Comparison of ENCODE assay signal across 11 mouse cellular contexts in the genomic region with DNA sequence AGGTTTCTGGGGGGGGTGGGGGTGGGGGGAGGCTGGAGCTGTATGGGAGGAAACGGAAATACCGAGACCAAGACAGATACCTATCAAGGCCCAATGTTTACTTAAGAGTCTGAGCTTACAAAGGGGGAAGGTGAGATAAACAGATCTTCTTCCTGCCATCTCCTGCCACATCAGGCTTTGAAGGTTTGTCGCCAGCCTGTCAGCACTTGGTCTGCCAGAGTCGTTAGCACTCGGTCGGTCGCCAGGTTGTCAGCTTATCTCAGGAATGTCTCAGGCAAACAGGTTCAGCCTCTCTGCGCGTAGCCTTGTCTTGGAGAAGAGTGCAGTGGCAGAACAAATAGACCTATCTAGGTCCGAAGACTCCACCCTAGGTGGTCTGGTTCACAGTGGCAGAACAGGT. TPM values are rescaled to one million over a fixed set of nuclear protein-coding genes. Genes with fewer than 3 reads are reported as not detected.
DNase-seq lines count a peak whose midpoint lies in the region; ATAC-seq and TF ChIP-seq lines count a peak whose summit lies in the region.
"Had no signal": no experiment of that assay in that cellular context is flagged by ENCODE, and none has a peak within 500 bp of the region (broad histone marks: within the 10 kb centered on the region; RNA-seq: fewer than 3 reads in every experiment).

No protein-coding gene starts in this region.

- no peaks in the 10 kb centered on the region for H3K9me3 ChIP-seq in embryonic facial prominence, embryonic 14.5 days (ENCODE audit: control insufficient read depth, low read length)
- no peaks in the 10 kb centered on the region for H3K9me3 ChIP-seq in liver, postnatal 0 days (ENCODE audit: low read length)
- H3K9me3 ChIP-seq in stomach, postnatal 0 days (ENCODE audit: control insufficient read depth, low read length): no peaks in the 10 kb centered on the region
- H3K9me3 ChIP-seq: hindbrain, embryonic 10.5 days; limb, embryonic 15.5 days had no signal

- H3K9ac ChIP-seq in embryonic facial prominence, embryonic 14.5 days (ENCODE audit: low read depth, low read length): no peak overlapping the region
- no peak overlapping the region for H3K9ac ChIP-seq in liver, postnatal 0 days (replicated peaks)
- no peak overlapping the region for H3K9ac ChIP-seq in stomach, postnatal 0 days (ENCODE audit: low read length)
- H3K9ac ChIP-seq: limb, embryonic 15.5 days had no signal

- H3K36me3 ChIP-seq in spleen, adult 2 months (ENCODE audit: control insufficient read depth, insufficient read depth, low read length): no peaks in the 10 kb centered on the region
- H3K36me3 ChIP-seq in embryonic facial prominence, embryonic 14.5 days (ENCODE audit: control insufficient read depth, insufficient read depth, low read length): no peaks in the 10 kb centered on the region
- H3K36me3 ChIP-seq in liver, postnatal 0 days (replicated peaks; ENCODE audit: insufficient read depth, low read length): no peaks in the 10 kb centered on the region
- H3K36me3 ChIP-seq in stomach, postnatal 0 days (ENCODE audit: control insufficient read depth, insufficient read depth, low read length): no peaks in the 10 kb centered on the region
- H3K36me3 ChIP-seq: hindbrain, embryonic 10.5 days; limb, embryonic 15.5 days had no signal

- H3K27ac ChIP-seq in spleen, adult 2 months (ENCODE audit: insufficient read depth, low read length): peak overlapping the region; percentile 59; the same call in 1 of the 2 replicates
- no peak overlapping the region for H3K27ac ChIP-seq in embryonic facial prominence, embryonic 14.5 days (replicated peaks; ENCODE audit: low read depth, low read length)
- H3K27ac ChIP-seq in liver, postnatal 0 days (ENCODE audit: low read depth): peak overlapping the region; percentile 17
- H3K27ac ChIP-seq in stomach, postnatal 0 days (replicated peaks): 0 out of 2 replicates have a peak overlapping the region, but pooled peaks have one; percentile 24
- H3K27ac ChIP-seq: hindbrain, embryonic 10.5 days; limb, embryonic 15.5 days had no signal

- 50% methylated on average over 10 of the region's 10 CpGs for WGBS in spleen, adult 2 months
- 40% methylated on average over 10 of the region's 10 CpGs for WGBS in embryonic facial prominence, embryonic 14.5 days
- 17% methylated on average over 10 of the region's 10 CpGs for WGBS in liver, postnatal 0 days (ENCODE audit: insufficient replicate concordance)
- WGBS in stomach, postnatal 0 days: 22% methylated on average over 10 of the region's 10 CpGs

- no peak for TF ChIP-seq POLR2A in spleen, adult 2 months (IDR thresholded peaks at IDR 0.05; ENCODE audit: low read depth, low read length)

- no peak for DNase-seq in spleen, adult 2 months (ENCODE audit: low read depth in 1 of 2, low spot score in 2 of 2)
- no peak for DNase-seq in spleen, postnatal 10 days (ENCODE audit: low spot score in 2 of 2)
- peak; percentile 46 for DNase-seq in embryonic facial prominence, embryonic 14.5 days (ENCODE audit: low spot score)
- peak; percentile 14 for DNase-seq in liver, postnatal 0 days
- peak; percentile 56 for DNase-seq in stomach, postnatal 0 days (ENCODE audit: low spot score)
- DNase-seq in kidney, adult 18-20 months: no peak
- DNase-seq in cerebellum, adult 9-10 months: no peak
- DNase-seq: layer of hippocampus, adult 9-11 months had no signal

- TF ChIP-seq CTCF in spleen, adult 2 months (IDR thresholded peaks at IDR 0.05; ENCODE audit: extremely low read depth, insufficient read depth, insufficient read length, insufficient replicate concordance): no peak
- no peak for TF ChIP-seq CTCF in liver, postnatal 0 days (IDR thresholded peaks at IDR 0.05; ENCODE audit: low read depth)
- TF ChIP-seq CTCF in stomach, postnatal 0 days (IDR thresholded peaks at IDR 0.05; ENCODE audit: low read depth): no peak

- H3K27me3 ChIP-seq in spleen, adult 2 months (ENCODE audit: control insufficient read depth, insufficient read depth, low read length): peaks cover 2% of the 10 kb centered on the region
- peaks cover 13% of the 10 kb centered on the region for H3K27me3 ChIP-seq in embryonic facial prominence, embryonic 14.5 days (replicated peaks; ENCODE audit: control insufficient read depth, insufficient read depth, low read length)
- peaks cover 8% of the 10 kb centered on the region for H3K27me3 ChIP-seq in liver, postnatal 0 days (ENCODE audit: insufficient read depth, low read length)
- H3K27me3 ChIP-seq in stomach, postnatal 0 days (ENCODE audit: control insufficient read depth, insufficient read depth, low read length): peaks cover 6% of the 10 kb centered on the region; the same call in 1 of the 2 replicates

- TF ChIP-seq EP300 in liver, postnatal 0 days (IDR thresholded peaks at IDR 0.05; ENCODE audit: low read depth): no peak
- TF ChIP-seq EP300 in stomach, postnatal 0 days (optimal IDR thresholded peaks at IDR 0.05): no peak

- no peak overlapping the region; the same call in 1 of the 2 replicates for H3K4me2 ChIP-seq in embryonic facial prominence, embryonic 14.5 days (ENCODE audit: low read depth, low read length)
- peak overlapping the region; percentile 10 for H3K4me2 ChIP-seq in liver, postnatal 0 days (ENCODE audit: low read depth, low read length)
- peak overlapping the region; percentile 17; the same call in 1 of the 2 replicates for H3K4me2 ChIP-seq in stomach, postnatal 0 days (replicated peaks; ENCODE audit: low read depth)
- H3K4me2 ChIP-seq: limb, embryonic 15.5 days had no signal

- H3K4me1 ChIP-seq in spleen, adult 2 months (ENCODE audit: control insufficient read depth, insufficient read depth, insufficient read length): peaks cover 8% of the 10 kb centered on the region
- no peaks in the 10 kb centered on the region for H3K4me1 ChIP-seq in embryonic facial prominence, embryonic 14.5 days (ENCODE audit: control insufficient read depth, insufficient read depth, low read length)
- peaks cover 11% of the 10 kb centered on the region for H3K4me1 ChIP-seq in liver, postnatal 0 days (ENCODE audit: insufficient read depth)
- peaks cover 3% of the 10 kb centered on the region for H3K4me1 ChIP-seq in stomach, postnatal 0 days (replicated peaks; ENCODE audit: control insufficient read depth, insufficient read depth)

- no peak overlapping the region for H3K4me3 ChIP-seq in spleen, adult 2 months (ENCODE audit: extremely low read depth, insufficient read depth, insufficient read length)
- H3K4me3 ChIP-seq in embryonic facial prominence, embryonic 14.5 days (ENCODE audit: low read depth, low read length): no peak overlapping the region
- H3K4me3 ChIP-seq in liver, postnatal 0 days (ENCODE audit: low read depth, low read length): no peak overlapping the region
- H3K4me3 ChIP-seq in stomach, postnatal 0 days (ENCODE audit: low read depth, low read length): no peak overlapping the region
- H3K4me3 ChIP-seq: hindbrain, embryonic 10.5 days; limb, embryonic 15.5 days had no signal

- ATAC-seq in embryonic facial prominence, embryonic 14.5 days (ENCODE audit: low read depth): no peak
- ATAC-seq in liver, postnatal 0 days: no peak
- ATAC-seq in stomach, postnatal 0 days (ENCODE audit: low FRiP score, low TSS enrichment): no peak
- ATAC-seq: forebrain, embryonic 16.5 days had no signal

RNA-seq across cellular contexts. Expression of gene Fcgr3, which starts 4.3 kb away (rescaled TPM):
- 20.6 and 24.5 TPM in 2 replicates for polyA plus RNA-seq in spleen, adult 2 months (2012; rRNA removed)
- polyA plus RNA-seq in embryonic facial prominence, embryonic 14.5 days (2014; fragmentation: Nextera tagmentation; extraction: Ambion mirVana): 20.5 and 25.0 TPM in 2 replicates
- polyA plus RNA-seq in liver, postnatal 0 days (2015; fragmentation: Nextera tagmentation; extraction: Ambion mirVana): 40.3 and 41.8 TPM in 2 replicates
- 17.9 and 21.0 TPM in 2 replicates for polyA plus RNA-seq in stomach, postnatal 0 days (2015; fragmentation: Nextera tagmentation; extraction: Ambion mirVana)

RNA-seq across cellular contexts. Expression of gene Fcgr4, which starts 41.7 kb away (rescaled TPM):
- polyA plus RNA-seq in spleen, adult 2 months (2012; rRNA removed): 7.6 and 11.4 TPM in 2 replicates
- polyA plus RNA-seq in embryonic facial prominence, embryonic 14.5 days (2014; fragmentation: Nextera tagmentation; extraction: Ambion mirVana): 0.81 and 0.92 TPM in 2 replicates
- 9.4 and 9.7 TPM in 2 replicates for polyA plus RNA-seq in liver, postnatal 0 days (2015; fragmentation: Nextera tagmentation; extraction: Ambion mirVana)
- polyA plus RNA-seq in stomach, postnatal 0 days (2015; fragmentation: Nextera tagmentation; extraction: Ambion mirVana): 1.1 and 1.2 TPM in 2 replicates

RNA-seq across cellular contexts. Expression of gene Cfap126, which starts 53.3 kb away (rescaled TPM):
- 2.4 and 3.4 TPM in 2 replicates for polyA plus RNA-seq in spleen, adult 2 months (2012; rRNA removed)
- 4.4 and 12.3 TPM in 2 replicates for polyA plus RNA-seq in embryonic facial prominence, embryonic 14.5 days (2014; fragmentation: Nextera tagmentation; extraction: Ambion mirVana)
- 0.90 and 1.5 TPM in 2 replicates for polyA plus RNA-seq in liver, postnatal 0 days (2015; fragmentation: Nextera tagmentation; extraction: Ambion mirVana)
- polyA plus RNA-seq in stomach, postnatal 0 days (2015; fragmentation: Nextera tagmentation; extraction: Ambion mirVana): 3.7 and 4.0 TPM in 2 replicates

Comparison
In these comparisons a context has a peak if more than half of its experiments do, and no peak if none do; other contexts are left out.
1. DNase-seq: peak in embryonic facial prominence, embryonic 14.5 days (single experiment), liver, postnatal 0 days (single experiment) and stomach, postnatal 0 days (single experiment); none in spleen, adult 2 months (0 of 2), spleen, postnatal 10 days (0 of 2), kidney, adult 18-20 months (single experiment) and cerebellum, adult 9-10 months (single experiment).